Mouse (Mus musculus) heart, adult 2 months (tissue): ENCODE data around the gene Egfl8. TPM values are rescaled to one million over a fixed set of nuclear protein-coding genes. Genes with fewer than 3 reads are reported as not detected.

Experiments used
- DNase-seq, 2 experiments: peaks; one replicate each; pipeline ENCODE4 v3.0.0; 2021
- H3K27ac ChIP-seq: fragments of 200-600 bp; 2 replicates; pipeline ENCODE4 v1.8.1; 2022
- H3K27me3 ChIP-seq: fragments of 200-500 bp; 2 replicates; pipeline ENCODE4 v1.6.1; 2012; ENCODE audit warnings: mild to moderate bottlenecking, low read length, inconsistent platforms, mixed read lengths; ENCODE audit not compliant: control insufficient read depth, insufficient read depth
- H3K36me3 ChIP-seq: fragments of 200-500 bp; 2 replicates; pipeline ENCODE4 v1.6.1; 2012; ENCODE audit warnings: low read length, inconsistent platforms; ENCODE audit not compliant: control insufficient read depth, insufficient read depth
- H3K4me1 ChIP-seq: fragments of 200-500 bp; 2 replicates; pipeline ENCODE4 v1.6.1; 2011; ENCODE audit warnings: low read length; ENCODE audit not compliant: control insufficient read depth, insufficient read depth
- H3K4me3 ChIP-seq: fragments of 200-600 bp; 2 replicates; pipeline ENCODE4 v1.8.1; 2022
- H3K79me2 ChIP-seq: fragments of 200-500 bp; replicated peaks from 2 replicates; pipeline ENCODE4 v1.6.1; 2012; ENCODE audit warnings: mild to moderate bottlenecking, inconsistent platforms, low read length, moderate library complexity, mixed read lengths; ENCODE audit not compliant: control insufficient read depth, insufficient read depth
- H3K9ac ChIP-seq: fragments of 200-500 bp; 2 replicates; pipeline ENCODE4 v1.6.1; 2012; ENCODE audit warnings: low read depth, mild to moderate bottlenecking, control low read depth, inconsistent platforms, low read length, mixed read lengths
- CTCF ChIP-seq: fragments of 200-600 bp; IDR thresholded peaks from 2 replicates; pipeline ENCODE4 v1.8.1; 2022; ENCODE audit warnings: antibody characterized with exemption, mild to moderate bottlenecking, moderate library complexity
- EP300 ChIP-seq: fragments of 200-500 bp; IDR thresholded peaks from 2 replicates; pipeline ENCODE4 v1.6.1; 2011; ENCODE audit warnings: low read depth, low read length, control low read depth; ENCODE audit not compliant: insufficient read depth
- POLR2A ChIP-seq: fragments of 200-500 bp; IDR thresholded peaks from 2 replicates; pipeline ENCODE4 v1.6.1; 2011; ENCODE audit warnings: mild to moderate bottlenecking, low read depth, low read length, control low read depth; ENCODE audit not compliant: insufficient read depth
- WGBS: fragments of 180-500 bp; shearing (Covaris S2); methylation state at CpG from one replicate; pipeline ENCODE4 v1.1.7; 2018; 5-methylcytosine and 5-hydroxymethylcytosine counted together
- intact Hi-C: fragments of 180-260 bp; cut with DNase I; formaldehyde crosslinking; loops from one replicate; pipeline ENCODE4 v1.15.1; 2025
- polyA plus RNA-seq: library from polyadenylated mRNA; depleted of rRNA; stranded (reverse); fragments of >200 nt; gene quantifications from 2 replicates; pipeline ENCODE4 v1.2.3, GENCODE M21; 2012
- total RNA-seq, 2 experiments: library from RNA; stranded (reverse); gene quantifications; 2 replicates each; pipeline ENCODE4 v1.2.3; 2021

Egfl8 gene
- total and polyA plus RNA-seq, 3 experiments = 1.2 to 2.4 (median 1.8) TPM

GRCm38 (mm10) chr17:34624981-34625380 is 9.2 kb upstream of the Egfl8 start:
- WGBS = 93% methylated on average over 3 of the region's 3 CpGs
- Histone ChIP-seq H3K9ac (no peak overlapping the region), H3K4me3 (no peak overlapping the region), H3K27ac (no peak overlapping the region), H3K79me2 (no peaks in the 10 kb centered on the region), H3K4me1 (peaks cover 2% of the 10 kb centered on the region), H3K36me3 (no peaks in the 10 kb centered on the region), H3K27me3 (no peaks in the 10 kb centered on the region)
- intact Hi-C loops = no loop called here
- DNase-seq = no peak
- no peak for TF ChIP-seq EP300
- no peak for TF ChIP-seq POLR2A
- TF ChIP-seq CTCF = no peak

GRCm38 (mm10) chr17:34623161-34623560 is 7.4 kb upstream of the Egfl8 start:
- no peak overlapping the region for H3K9ac ChIP-seq
- no peaks in the 10 kb centered on the region for H3K79me2 ChIP-seq
- TF ChIP-seq CTCF (peak; percentile 39), EP300 (no peak)
- no peak overlapping the region for H3K27ac ChIP-seq
- 78% methylated on average over 9 of the region's 9 CpGs for WGBS
- no peaks in the 10 kb centered on the region; the same call in 1 of the 2 replicates for H3K4me1 ChIP-seq
- no peaks in the 10 kb centered on the region for H3K27me3 ChIP-seq
- H3K4me3 ChIP-seq = no peak overlapping the region
- no peak for DNase-seq
- intact Hi-C loops = no loop called here
- no peaks in the 10 kb centered on the region for H3K36me3 ChIP-seq

GRCm38 (mm10) chr17:34621006-34621405 is 5.2 kb upstream of the Egfl8 start:
- Histone ChIP-seq H3K27ac (no peak overlapping the region), H3K4me3 (no peak overlapping the region), H3K27me3 (no peaks in the 10 kb centered on the region), H3K4me1 (no peaks in the 10 kb centered on the region), H3K36me3 (no peaks in the 10 kb centered on the region), H3K79me2 (no peaks in the 10 kb centered on the region), H3K9ac (no peak overlapping the region)
- no peak for TF ChIP-seq EP300
- TF ChIP-seq POLR2A = no peak
- no peak for TF ChIP-seq CTCF
- DNase-seq = no peak
- WGBS = 91% methylated on average over 8 of the region's 8 CpGs
- intact Hi-C loops = no loop called here

GRCm38 (mm10) chr17:34618999-34619398 is 3.2 kb upstream of the Egfl8 start:
- intact Hi-C loops = loop anchor here (1.0 to 5.0 kb wide), 3 partner anchors 46 to 179 kb away; no protein-coding TSS in a partner anchor

GRCm38 (mm10) chr17:34613830-34614229 is 1.9 kb downstream of the Egfl8 start:
- TF ChIP-seq POLR2A = no peak
- TF ChIP-seq EP300 = no peak
- TF ChIP-seq CTCF = no peak
- Histone ChIP-seq H3K4me3 (no peak overlapping the region), H3K79me2 (no peaks in the 10 kb centered on the region), H3K4me1 (no peaks in the 10 kb centered on the region), H3K36me3 (no peaks in the 10 kb centered on the region), H3K27me3 (no peaks in the 10 kb centered on the region), H3K27ac (no peak overlapping the region), H3K9ac (no peak overlapping the region)
- WGBS = 88% methylated on average over 10 of the region's 10 CpGs
- DNase-seq = no peak
- intact Hi-C loops = no loop called here

More at GRCm38 (mm10) chr17:34618999-34619398, 3.2 kb upstream of the Egfl8 start:
- Histone ChIP-seq H3K27me3 (no peaks in the 10 kb centered on the region), H3K4me3 (no peak overlapping the region), H3K27ac (no peak overlapping the region), H3K79me2 (no peaks in the 10 kb centered on the region), H3K36me3 (no peaks in the 10 kb centered on the region), H3K4me1 (no peaks in the 10 kb centered on the region), H3K9ac (no peak overlapping the region)
- TF ChIP-seq CTCF (peak; percentile 96), POLR2A (0 out of 2 replicates have a peak, but pooled peaks have one; percentile 12), EP300 (0 out of 2 replicates have a peak, but pooled peaks have one; percentile 29)
- peak; percentile 67 to 76 for DNase-seq
- whole genome bisulfite sequencing = 13% methylated on average over 6 of the region's 6 CpGs

- no peak overlapping the region for H3K27ac ChIP-seq
- H3K79me2 ChIP-seq = no peaks in the 10 kb centered on the region
- no peaks in the 10 kb centered on the region for H3K27me3 ChIP-seq
- no peak overlapping the region for H3K9ac ChIP-seq
- no peaks in the 10 kb centered on the region for H3K4me1 ChIP-seq
- TF ChIP-seq EP300 (no peak), CTCF (no peak), POLR2A (no peak)
- no peak for DNase-seq
- WGBS = 80% methylated on average over 11 of the region's 11 CpGs
- no peaks in the 10 kb centered on the region for H3K36me3 ChIP-seq
- no peak overlapping the region for H3K4me3 ChIP-seq
- intact Hi-C loops = no loop called here
Measured at GRCm38 (mm10) chr17:34613054-34613645, 2.6 kb downstream of the Egfl8 start.
